Mouse (Mus musculus): ENCODE measurements around the gene Kansl1l.

Gene Kansl1l

GRCm38 (mm10) chr1:66817453-66817839 lies at the start of gene Kansl1l:
Gene Kansl1l, minus strand, starts transcription at chr1:66817562.
- DNase-seq (ENCODE audit: low spot score in 2 of 2): peak; percentile 93 to 94

GRCm38 (mm10) chr1:66865633-66866032 lies 48.3 kb upstream of the Kansl1l start:
- DNase-seq (ENCODE audit: low spot score in 2 of 2): no peak

- no peak for DNase-seq (ENCODE audit: low spot score in 2 of 2)
Measured at GRCm38 (mm10) chr1:66863741-66864495, 46.6 kb upstream of the Kansl1l start.

- DNase-seq (ENCODE audit: low spot score in 2 of 2): peak; percentile 56 to 58
Measured at GRCm38 (mm10) chr1:66862712-66863511, 45.5 kb upstream of the Kansl1l start, which contains the start of gene Acadl. Gene Acadl, minus strand, starts transcription at chr1:66863277.

GRCm38 (mm10) chr1:66861764-66862672 lies 44.7 kb upstream of the Kansl1l start:
- no peak for DNase-seq (ENCODE audit: low spot score in 2 of 2)

- no peak for DNase-seq (ENCODE audit: low spot score in 2 of 2)
Measured at GRCm38 (mm10) chr1:66847506-66847905, 30.1 kb upstream of the Kansl1l start.

GRCm38 (mm10) chr1:66845690-66846318 lies 28.4 kb upstream of the Kansl1l start:
- no peak for DNase-seq (ENCODE audit: low spot score in 2 of 2)

GRCm38 (mm10) chr1:66841938-66842337 lies 24.6 kb upstream of the Kansl1l start:
- DNase-seq (ENCODE audit: low spot score in 2 of 2): no peak

- DNase-seq (ENCODE audit: low spot score in 2 of 2): no peak
Measured at GRCm38 (mm10) chr1:66841510-66841909, 24.1 kb upstream of the Kansl1l start.

GRCm38 (mm10) chr1:66839755-66840438 lies 22.5 kb upstream of the Kansl1l start:
- DNase-seq (ENCODE audit: low spot score in 2 of 2): no peak

GRCm38 (mm10) chr1:66839135-66839534 lies 21.8 kb upstream of the Kansl1l start:
- DNase-seq (ENCODE audit: low spot score in 2 of 2): no peak

- peak; percentile 85 to 90 for DNase-seq (ENCODE audit: low spot score in 2 of 2)
Measured at GRCm38 (mm10) chr1:66838184-66839042, 21.1 kb upstream of the Kansl1l start.

- no peak for DNase-seq (ENCODE audit: low spot score in 2 of 2)
Measured at GRCm38 (mm10) chr1:66837207-66837606, 19.8 kb upstream of the Kansl1l start.

GRCm38 (mm10) chr1:66832636-66833165 lies 15.3 kb upstream of the Kansl1l start:
- no peak for DNase-seq (ENCODE audit: low spot score in 2 of 2)

- no peak for DNase-seq (ENCODE audit: low spot score in 2 of 2)
Measured at GRCm38 (mm10) chr1:66831824-66832600, 14.7 kb upstream of the Kansl1l start.

GRCm38 (mm10) chr1:66829400-66830080 lies 12.2 kb upstream of the Kansl1l start:
- no peak for DNase-seq (ENCODE audit: low spot score in 2 of 2)

GRCm38 (mm10) chr1:66821966-66822365 lies 4.6 kb upstream of the Kansl1l start:
- DNase-seq (ENCODE audit: low spot score in 2 of 2): no peak

GRCm38 (mm10) chr1:66820241-66820640 lies 2.9 kb upstream of the Kansl1l start:
- DNase-seq (ENCODE audit: low spot score in 2 of 2): no peak
